Mouse (Mus musculus) ES-Bruce4 (cell line): ENCODE results near the gene Dynlrb1.

Source experiments
- EP300 ChIP-seq: IDR thresholded peaks from 2 replicates; pipeline ENCODE4 v1.6.1; 2011; ENCODE audit warnings: low read depth, low read length; ENCODE audit not compliant: insufficient read depth
- POLR2A ChIP-seq: IDR thresholded peaks from one replicate; pipeline ENCODE4 v1.8.1; 2011; ENCODE audit warnings: low read length; ENCODE audit not compliant: insufficient read depth

DNA sequence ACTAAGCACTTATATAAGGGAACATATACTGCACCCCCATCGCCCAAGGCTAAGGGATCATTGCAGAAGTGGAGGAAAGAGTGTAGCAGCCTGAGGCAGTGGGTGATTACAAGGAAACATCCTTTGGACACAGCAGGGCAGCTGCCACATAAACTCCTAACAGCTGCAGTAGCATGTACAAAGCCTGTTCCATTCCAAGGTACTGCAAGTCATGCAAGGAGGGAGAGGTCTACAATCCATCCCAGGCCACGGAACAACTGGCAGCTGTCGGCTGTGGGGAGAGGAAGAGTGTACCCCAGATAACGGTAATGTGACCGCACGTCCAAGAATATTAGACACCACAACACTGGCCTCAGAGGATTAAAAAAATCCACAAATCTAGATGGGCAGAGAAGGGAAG lies 29.2 kb downstream of the Dynlrb1 start:
- TF ChIP-seq POLR2A (no peak), EP300 (no peak)
